Mouse (Mus musculus) MEL (cell line): ENCODE measurements around the gene Ccdc142. TPM values are rescaled to one million over a fixed set of nuclear protein-coding genes. Genes with fewer than 3 reads are reported as not detected.

Experiments used
- DNase-seq: peaks from one replicate; pipeline ENCODE4 v3.0.0; 2011; ENCODE audit warnings: low read depth, low spot score
- H3K27ac ChIP-seq: 2 replicates; pipeline ENCODE4 v1.5.1; 2012; ENCODE audit warnings: low read depth, mild to moderate bottlenecking, control low read depth, low read length, moderate library complexity; ENCODE audit not compliant: control insufficient read depth
- H3K27me3 ChIP-seq, 2 experiments: fragments of 150-350 bp in 1 of 2; sonication (generic) in 1 of 2; 2 replicates each; pipeline ENCODE4 v1.6.1; 2012; ENCODE audit warnings: low read length in 2 of 2, mild to moderate bottlenecking in 2 of 2, improper control_type of control experiment in 1 of 2, moderate library complexity in 1 of 2; ENCODE audit not compliant: insufficient read depth in 2 of 2, control insufficient read depth in 1 of 2
- H3K36me3 ChIP-seq, 2 experiments: 2 replicates each; pipeline ENCODE4 v1.6.1; 2012 to 2014; ENCODE audit warnings: low read length in 2 of 2, improper control_type of control experiment in 1 of 2, inconsistent platforms in 1 of 2, mild to moderate bottlenecking in 1 of 2; ENCODE audit not compliant: insufficient read depth in 2 of 2, control insufficient read depth in 1 of 2
- H3K4me1 ChIP-seq, 2 experiments: fragments of 150-350 bp in 1 of 2; sonication (generic) in 1 of 2; 2 replicates each; pipeline ENCODE4 v1.6.1; 2012; ENCODE audit warnings: low read length in 2 of 2, improper control_type of control experiment in 1 of 2, mild to moderate bottlenecking in 1 of 2; ENCODE audit not compliant: insufficient read depth in 2 of 2, control insufficient read depth in 1 of 2
- H3K4me3 ChIP-seq, 2 experiments: fragments of 150-350 bp in 1 of 2; sonication (generic) in 1 of 2; 2 replicates each; pipeline ENCODE4 v1.5.1; 2012; ENCODE audit warnings: low read depth in 2 of 2, low read length in 2 of 2, mild to moderate bottlenecking in 2 of 2, moderate library complexity in 2 of 2, control low read depth in 1 of 2, improper control_type of control experiment in 1 of 2; ENCODE audit not compliant: control insufficient read depth in 1 of 2, insufficient read depth in 1 of 2
- H3K79me2 ChIP-seq: 2 replicates; pipeline ENCODE4 v1.6.1; 2012; ENCODE audit warnings: mild to moderate bottlenecking, low read length, moderate library complexity; ENCODE audit not compliant: control insufficient read depth, poor library complexity, insufficient read depth
- H3K9ac ChIP-seq: 2 replicates; pipeline ENCODE4 v1.6.1; 2012; ENCODE audit warnings: low read depth, mild to moderate bottlenecking, control low read depth, low read length, moderate library complexity; ENCODE audit not compliant: control insufficient read depth, poor library complexity, severe bottlenecking
- H3K9me3 ChIP-seq: fragments of 150-350 bp; sonication (generic); replicated peaks from 2 replicates; pipeline ENCODE4 v1.6.1; 2012; ENCODE audit warnings: mild to moderate bottlenecking, low read length, improper control_type of control experiment, moderate library complexity; ENCODE audit not compliant: insufficient read depth
- BHLHE40 ChIP-seq: IDR thresholded peaks from 2 replicates; pipeline ENCODE4 v1.6.1; 2012; ENCODE audit warnings: low read depth, mild to moderate bottlenecking, inconsistent platforms, low read length, improper control_type of control experiment, borderline replicate concordance
- CHD1 ChIP-seq: IDR thresholded peaks from 2 replicates; pipeline ENCODE4 v1.6.1; 2012; ENCODE audit warnings: low read depth, mild to moderate bottlenecking, inconsistent platforms, low read length, improper control_type of control experiment
- CTCF ChIP-seq, 3 experiments: IDR thresholded peaks in 2 of 3; conservative IDR thresholded peaks in 1 of 3; 2 replicates each; pipeline ENCODE4 v1.5.1; 2011 to 2012; ENCODE audit warnings: low read length in 3 of 3, low read depth in 2 of 3, mild to moderate bottlenecking in 2 of 3, improper control_type of control experiment in 1 of 3, inconsistent platforms in 1 of 3, mixed read lengths in 1 of 3, moderate library complexity in 1 of 3; ENCODE audit not compliant: control insufficient read depth in 1 of 3, insufficient read depth in 1 of 3, poor library complexity in 1 of 3, severe bottlenecking in 1 of 3
- ELF1 ChIP-seq: IDR thresholded peaks from 2 replicates; pipeline ENCODE4 v1.6.1; 2014; ENCODE audit warnings: low read depth, mild to moderate bottlenecking, inconsistent platforms, low read length, improper control_type of control experiment, moderate library complexity
- EP300 ChIP-seq, 2 experiments: IDR thresholded peaks; 2 replicates each; pipeline ENCODE4 v1.6.1; 2011; ENCODE audit warnings: improper control_type of control experiment in 2 of 2, low read length in 2 of 2, low read depth in 1 of 2, mild to moderate bottlenecking in 1 of 2
- ETS1 ChIP-seq: IDR thresholded peaks from 2 replicates; pipeline ENCODE4 v1.6.1; 2012; ENCODE audit warnings: low read depth, mild to moderate bottlenecking, inconsistent platforms, low read length, improper control_type of control experiment, moderate library complexity
- GATA1 ChIP-seq: IDR thresholded peaks from 2 replicates; pipeline ENCODE4 v1.6.1; 2011; ENCODE audit warnings: low read depth, low read length, improper control_type of control experiment
- HCFC1 ChIP-seq: IDR thresholded peaks from 2 replicates; pipeline ENCODE4 v1.6.1; 2012; ENCODE audit warnings: low read depth, mild to moderate bottlenecking, inconsistent platforms, low read length, improper control_type of control experiment, moderate library complexity
- KAT2A ChIP-seq: conservative IDR thresholded peaks from 2 replicates; pipeline ENCODE4 v1.6.1; 2012; ENCODE audit warnings: low read depth, low read length, improper control_type of control experiment, inconsistent platforms
- MAFK ChIP-seq: IDR thresholded peaks from 2 replicates; pipeline ENCODE4 v1.6.1; 2011; ENCODE audit warnings: low read depth, mild to moderate bottlenecking, low read length, improper control_type of control experiment, borderline replicate concordance
- MAX ChIP-seq: IDR thresholded peaks from 2 replicates; pipeline ENCODE4 v1.6.1; 2011; ENCODE audit warnings: low read length, improper control_type of control experiment
- MEF2A ChIP-seq: IDR thresholded peaks from 2 replicates; pipeline ENCODE4 v1.6.1; 2014; ENCODE audit warnings: low read depth, mild to moderate bottlenecking, inconsistent platforms, low read length, improper control_type of control experiment; ENCODE audit not compliant: poor library complexity, insufficient replicate concordance, severe bottlenecking; ENCODE audit errors: extremely low read depth
- MXI1 ChIP-seq: IDR thresholded peaks from 2 replicates; pipeline ENCODE4 v1.6.1; 2011; ENCODE audit warnings: mild to moderate bottlenecking, low read depth, low read length, improper control_type of control experiment
- MYB ChIP-seq: IDR thresholded peaks from 2 replicates; pipeline ENCODE4 v1.6.1; 2011; ENCODE audit warnings: mild to moderate bottlenecking, low read depth, low read length, improper control_type of control experiment
- NELFE ChIP-seq: IDR thresholded peaks from 2 replicates; pipeline ENCODE4 v1.6.1; 2011; ENCODE audit warnings: low read depth, low read length, improper control_type of control experiment
- POLR2A ChIP-seq, 2 experiments: IDR thresholded peaks; 2 replicates each; pipeline ENCODE4 v1.6.1; 2011 to 2012; ENCODE audit warnings: low read length in 2 of 2, mild to moderate bottlenecking in 2 of 2, control low read depth in 1 of 2, improper control_type of control experiment in 1 of 2, low read depth in 1 of 2, moderate library complexity in 1 of 2; ENCODE audit not compliant: control insufficient read depth in 1 of 2, insufficient read depth in 1 of 2, poor library complexity in 1 of 2
- POLR2AphosphoS2 ChIP-seq: IDR thresholded peaks from 2 replicates; pipeline ENCODE4 v1.6.1; 2011; ENCODE audit warnings: low read length, improper control_type of control experiment
- POLR2AphosphoS5 ChIP-seq: IDR thresholded peaks from 2 replicates; pipeline ENCODE4 v1.6.1; 2012; ENCODE audit warnings: low read depth, borderline replicate concordance, mild to moderate bottlenecking, inconsistent platforms, low read length, moderate library complexity, mixed read lengths
- RAD21 ChIP-seq: IDR thresholded peaks from 2 replicates; pipeline ENCODE4 v1.6.1; 2011; ENCODE audit warnings: mild to moderate bottlenecking, low read depth, low read length, improper control_type of control experiment
- RCOR1 ChIP-seq: IDR thresholded peaks from 2 replicates; pipeline ENCODE4 v1.6.1; 2012; ENCODE audit warnings: low read depth, mild to moderate bottlenecking, inconsistent platforms, low read length, improper control_type of control experiment
- SIN3A ChIP-seq: IDR thresholded peaks from 2 replicates; pipeline ENCODE4 v1.6.1; 2012; ENCODE audit warnings: low read length, improper control_type of control experiment, inconsistent platforms
- SMC3 ChIP-seq: IDR thresholded peaks from 2 replicates; pipeline ENCODE4 v1.6.1; 2011; ENCODE audit warnings: low read depth, low read length, improper control_type of control experiment
- TBP ChIP-seq: IDR thresholded peaks from 2 replicates; pipeline ENCODE4 v1.8.0; 2011; ENCODE audit warnings: low read depth, low read length, improper control_type of control experiment
- TCF12 ChIP-seq: IDR thresholded peaks from 2 replicates; pipeline ENCODE4 v1.6.1; 2014; ENCODE audit warnings: low read depth, mild to moderate bottlenecking, inconsistent platforms, low read length, improper control_type of control experiment, moderate library complexity
- UBTF ChIP-seq: IDR thresholded peaks from 2 replicates; pipeline ENCODE4 v1.6.1; 2012; ENCODE audit warnings: low read depth, mild to moderate bottlenecking, inconsistent platforms, low read length, improper control_type of control experiment, moderate library complexity, borderline replicate concordance; ENCODE audit not compliant: insufficient read depth
- USF1 ChIP-seq: IDR thresholded peaks from 2 replicates; pipeline ENCODE4 v1.6.1; 2014; ENCODE audit warnings: low read depth, mild to moderate bottlenecking, inconsistent platforms, low read length, improper control_type of control experiment, moderate library complexity
- USF2 ChIP-seq, 2 experiments: IDR thresholded peaks; 2 replicates each; pipeline ENCODE4 v1.6.1; 2011 to 2012; ENCODE audit warnings: improper control_type of control experiment in 2 of 2, low read length in 2 of 2, borderline replicate concordance in 1 of 2, inconsistent platforms in 1 of 2, low read depth in 1 of 2, mild to moderate bottlenecking in 1 of 2; ENCODE audit not compliant: insufficient read depth in 1 of 2
- ZKSCAN1 ChIP-seq: IDR thresholded peaks from 2 replicates; pipeline ENCODE4 v1.6.1; 2012; ENCODE audit warnings: low read depth, mild to moderate bottlenecking, inconsistent platforms, low read length, improper control_type of control experiment, moderate library complexity
- ZNF384 ChIP-seq: IDR thresholded peaks from 2 replicates; pipeline ENCODE4 v1.6.1; 2012; ENCODE audit warnings: low read depth, mild to moderate bottlenecking, inconsistent platforms, low read length, improper control_type of control experiment
- polyA plus RNA-seq, 2 experiments: library from polyadenylated mRNA; stranded (reverse) in 1 of 2; unstranded in 1 of 2; fragments of >175 nt in 1 of 2; fragments of >200 nt in 1 of 2; gene quantifications; 2 replicates each; pipeline versions ENCODE4 v1.2.1 to v1.2.4; 2012; ENCODE audit warnings: low replicate concordance in 2 of 2, low read depth in 1 of 2; ENCODE audit not compliant: insufficient read length in 2 of 2, insufficient read depth in 1 of 2, missing spikeins in 1 of 2
- total RNA-seq: library from RNA; depleted of rRNA; stranded (reverse); fragments of 300-350 nt; gene quantifications from 2 replicates; pipeline ENCODE4 v1.2.3, GENCODE M21; 2012

The Ccdc142 gene
- total and polyA plus RNA-seq, 3 experiments, result 2.2 to 5.1 TPM; not detected in 1

- peaks cover 1 to 8% of the 10 kb centered on the region in 2 experiments; a peak in 3 of 4 replicates for H3K36me3 ChIP-seq
- no peak overlapping the region for H3K27ac ChIP-seq
- no peak overlapping the region for H3K4me3 ChIP-seq
- TF ChIP-seq TBP (no peak), SMC3 (no peak), MAFK (no peak), UBTF (no peak), MAX (no peak), ETS1 (no peak), ZNF384 (no peak), RAD21 (no peak), POLR2AphosphoS5 (no peak), CHD1 (no peak), EP300 (IDR thresholded peaks at IDR 0.05; ENCODE audit: low read depth in 1 of 2, low read length in 2 of 2) (no peak), BHLHE40 (no peak), ZKSCAN1 (no peak), SIN3A (no peak)
- H3K9me3 ChIP-seq, result no peaks in the 10 kb centered on the region
- H3K9ac ChIP-seq, result no peak overlapping the region
- H3K79me2 ChIP-seq, result peaks cover 16% of the 10 kb centered on the region
- peaks cover 0 to 7% of the 10 kb centered on the region in 2 experiments; a peak in 3 of 4 replicates for H3K4me1 ChIP-seq
- no peak for DNase-seq
- no peaks in the 10 kb centered on the region for H3K27me3 ChIP-seq
Observed at GRCm38 (mm10) chr6:83104158-83104557, 2.8 kb downstream of the Ccdc142 start.

- Histone ChIP-seq H3K79me2 (peaks cover 12% of the 10 kb centered on the region), H3K9me3 (no peaks in the 10 kb centered on the region), H3K4me1 (no peaks in the 10 kb centered on the region; a peak in 2 of 4 replicates), H3K9ac (peak overlapping the region; percentile 86), H3K36me3 (peaks cover 1 to 10% of the 10 kb centered on the region in 2 experiments; a peak in 3 of 4 replicates), H3K27ac (no peak overlapping the region), H3K4me3 (peak overlapping the region; percentile 79 to 93), H3K27me3 (no peaks in the 10 kb centered on the region)
- peak; percentile 84 for DNase-seq
- TF ChIP-seq ETS1 (no peak), GATA1 (no peak), RCOR1 (no peak), HCFC1 (0 out of 2 replicates have a peak, but pooled peaks have one; percentile 24), TBP (no peak), POLR2AphosphoS2 (no peak), MXI1 (peak; percentile 5; the same call in 1 of the 2 replicates), ELF1 (no peak), MYB (no peak), KAT2A (no peak), EP300 (IDR thresholded peaks at IDR 0.05; ENCODE audit: low read depth in 1 of 2, low read length in 2 of 2) (no peak), NELFE (no peak), USF2 (IDR thresholded peaks at IDR 0.05; ENCODE audit: borderline replicate concordance in 1 of 2, insufficient read depth in 1 of 2, low read depth in 1 of 2, low read length in 2 of 2) (no peak), USF1 (no peak), MEF2A (0 out of 2 replicates have a peak, but pooled peaks have one; percentile 11), RAD21 (peak; percentile 61), CTCF (IDR thresholded peaks at IDR 0.05 in 2 of 3, conservative IDR thresholded peaks at IDR 0.05 in 1 of 3; ENCODE audit: control insufficient read depth in 1 of 3, insufficient read depth in 1 of 3, low read depth in 2 of 3, low read length in 3 of 3, poor library complexity in 1 of 3, severe bottlenecking in 1 of 3) (peak; percentile 85 to 94 (median 93)), POLR2A (IDR thresholded peaks at IDR 0.05; ENCODE audit: control insufficient read depth in 1 of 2, insufficient read depth in 1 of 2, low read depth in 1 of 2, low read length in 2 of 2, poor library complexity in 1 of 2) (no peak), POLR2AphosphoS5 (no peak), TCF12 (no peak), MAX (0 out of 2 replicates have a peak, but pooled peaks have one; percentile 14)
Observed at GRCm38 (mm10) chr6:83107566-83108400, 6.4 kb downstream of the Ccdc142 start.
